In genomic region chr1:132330397-132330796, GRCm38 (mm10) we compare ENCODE assay signal across 20 mouse cellular contexts. TPM values are rescaled to one million over a fixed set of nuclear protein-coding genes. Genes with fewer than 3 reads are reported as not detected.
DNase-seq lines count a peak whose midpoint lies in the region; ATAC-seq lines count a peak whose summit lies in the region.
"Had no signal": no experiment of that assay in that cellular context is flagged by ENCODE, and none has a peak within 500 bp of the region (broad histone marks: within the 10 kb centered on the region; RNA-seq: fewer than 3 reads in every experiment).

No protein-coding gene starts in this region.

- H3K9ac ChIP-seq in forebrain, embryonic 11.5 days (ENCODE audit: low read length) = no peak overlapping the region
- H3K9ac ChIP-seq in midbrain, embryonic 13.5 days (replicated peaks) = no peak overlapping the region; the same call in 1 of the 2 replicates
- no peak overlapping the region for H3K9ac ChIP-seq in heart, embryonic 11.5 days (ENCODE audit: low read depth, low read length)
- H3K9ac ChIP-seq: embryonic facial prominence, embryonic 15.5 days; heart, embryonic 13.5 days; hindbrain, embryonic 12.5 days; liver, embryonic 15.5 days had no signal

- no peaks in the 10 kb centered on the region for H3K9me3 ChIP-seq in forebrain, embryonic 10.5 days
- no peaks in the 10 kb centered on the region for H3K9me3 ChIP-seq in forebrain, embryonic 11.5 days (ENCODE audit: control insufficient read depth, low read length)
- no peaks in the 10 kb centered on the region for H3K9me3 ChIP-seq in midbrain, embryonic 13.5 days
- H3K9me3 ChIP-seq in heart, embryonic 11.5 days (replicated peaks; ENCODE audit: control insufficient read depth, low read length) = no peaks in the 10 kb centered on the region
- H3K9me3 ChIP-seq: embryonic facial prominence, embryonic 15.5 days; heart, embryonic 13.5 days; hindbrain, embryonic 12.5 days; liver, embryonic 15.5 days had no signal

- no peak for ATAC-seq in forebrain, embryonic 11.5 days (replicated peaks; ENCODE audit: low FRiP score)
- ATAC-seq in midbrain, embryonic 13.5 days = no peak
- no peak for ATAC-seq in heart, embryonic 11.5 days (replicated peaks; ENCODE audit: insufficient number of reproducible peaks, low FRiP score, low TSS enrichment)
- ATAC-seq: activated CD4-positive, CD25-positive, alpha-beta regulatory T cell, adult 4 months; forebrain, embryonic 16.5 days; intestine, postnatal 0 days had no signal

- H3K27ac ChIP-seq in forebrain, embryonic 10.5 days = peak overlapping the region; percentile 88
- H3K27ac ChIP-seq in forebrain, embryonic 11.5 days (ENCODE audit: low read depth, low read length) = no peak overlapping the region
- H3K27ac ChIP-seq in midbrain, embryonic 13.5 days = peak overlapping the region; percentile 89
- no peak overlapping the region for H3K27ac ChIP-seq in heart, embryonic 11.5 days (ENCODE audit: low read depth, low read length)
- H3K27ac ChIP-seq: embryonic facial prominence, embryonic 15.5 days; heart, embryonic 13.5 days; hindbrain, embryonic 12.5 days; liver, embryonic 15.5 days had no signal

- H3K27me3 ChIP-seq in forebrain, embryonic 10.5 days (ENCODE audit: poor library complexity, severe bottlenecking) = no peaks in the 10 kb centered on the region
- H3K27me3 ChIP-seq in forebrain, embryonic 11.5 days (ENCODE audit: control insufficient read depth, insufficient read depth, low read length) = no peaks in the 10 kb centered on the region
- H3K27me3 ChIP-seq in midbrain, embryonic 13.5 days = no peaks in the 10 kb centered on the region
- no peaks in the 10 kb centered on the region for H3K27me3 ChIP-seq in heart, embryonic 11.5 days (ENCODE audit: control insufficient read depth, insufficient read depth, low read length)
- H3K27me3 ChIP-seq: embryonic facial prominence, embryonic 15.5 days; heart, embryonic 13.5 days; hindbrain, embryonic 12.5 days; liver, embryonic 15.5 days had no signal

- DNase-seq in forebrain, embryonic 10.5 days (ENCODE audit: extremely low spot score, low spot score) = no peak
- no peak for DNase-seq in forebrain, embryonic 11.5 days (ENCODE audit: low spot score)
- peak; percentile 49 to 57 for DNase-seq in kidney, postnatal 36 days
- no peak for DNase-seq in kidney, postnatal 14 days
- peak; percentile 76 for DNase-seq in cerebellum, adult 9-11 months
- no peak for DNase-seq in adrenal gland, postnatal 36 days
- DNase-seq: gastrocnemius, postnatal 10 days; lung, postnatal 10 days; right cerebral cortex, postnatal 25 days had no signal

- H3K36me3 ChIP-seq in forebrain, embryonic 10.5 days (replicated peaks) = peaks cover 74% of the 10 kb centered on the region
- H3K36me3 ChIP-seq in forebrain, embryonic 11.5 days (ENCODE audit: control insufficient read depth, insufficient read depth, low read length) = peaks cover 31% of the 10 kb centered on the region
- H3K36me3 ChIP-seq in midbrain, embryonic 13.5 days = peaks cover 60% of the 10 kb centered on the region
- H3K36me3 ChIP-seq in heart, embryonic 11.5 days (ENCODE audit: control insufficient read depth, insufficient read depth, low read length) = peaks cover 7% of the 10 kb centered on the region; the same call in 1 of the 2 replicates
- H3K36me3 ChIP-seq: embryonic facial prominence, embryonic 15.5 days had no signal

- 86% methylated on average over 15 of the region's 15 CpGs for WGBS in forebrain, embryonic 10.5 days
- WGBS in forebrain, embryonic 11.5 days = 84% methylated on average over 15 of the region's 15 CpGs
- WGBS in midbrain, embryonic 13.5 days = 46% methylated on average over 15 of the region's 15 CpGs
- WGBS in heart, embryonic 11.5 days (ENCODE audit: insufficient replicate concordance) = 80% methylated on average over 15 of the region's 15 CpGs

- no peak overlapping the region for H3K4me3 ChIP-seq in forebrain, embryonic 10.5 days
- no peak overlapping the region for H3K4me3 ChIP-seq in forebrain, embryonic 11.5 days (ENCODE audit: low read depth, low read length)
- no peak overlapping the region for H3K4me3 ChIP-seq in midbrain, embryonic 13.5 days (replicated peaks)
- H3K4me3 ChIP-seq in heart, embryonic 11.5 days (ENCODE audit: low read depth, low read length) = no peak overlapping the region
- H3K4me3 ChIP-seq: embryonic facial prominence, embryonic 15.5 days; heart, embryonic 13.5 days; hindbrain, embryonic 12.5 days; liver, embryonic 15.5 days had no signal

- no peak overlapping the region for H3K4me2 ChIP-seq in forebrain, embryonic 11.5 days (ENCODE audit: low read depth, low read length, severe bottlenecking)
- no peak overlapping the region for H3K4me2 ChIP-seq in midbrain, embryonic 13.5 days (replicated peaks)
- H3K4me2 ChIP-seq in heart, embryonic 11.5 days = no peak overlapping the region
- H3K4me2 ChIP-seq: embryonic facial prominence, embryonic 15.5 days; heart, embryonic 13.5 days; hindbrain, embryonic 12.5 days; liver, embryonic 15.5 days had no signal

- H3K4me1 ChIP-seq in forebrain, embryonic 10.5 days = peaks cover 96% of the 10 kb centered on the region
- H3K4me1 ChIP-seq in forebrain, embryonic 11.5 days (replicated peaks; ENCODE audit: control insufficient read depth, insufficient read depth, low read length) = peaks cover 58% of the 10 kb centered on the region
- H3K4me1 ChIP-seq in midbrain, embryonic 13.5 days (replicated peaks) = peaks cover 97% of the 10 kb centered on the region
- peaks cover 33% of the 10 kb centered on the region for H3K4me1 ChIP-seq in heart, embryonic 11.5 days (ENCODE audit: control insufficient read depth, insufficient read depth, low read length)

RNA-seq across cellular contexts. Expression of gene Nuak2, which starts 14.5 kb away (rescaled TPM):
- 49.9 TPM in 2 replicates for polyA plus RNA-seq in forebrain, embryonic 10.5 days (2016; fragmentation: Nextera tagmentation; extraction: Ambion mirVana)
- polyA plus RNA-seq in forebrain, embryonic 11.5 days (2014; fragmentation: Nextera tagmentation; extraction: Ambion mirVana) = 57.7 and 63.4 TPM in 2 replicates
- 53.5 and 56.3 TPM in 2 replicates for polyA plus RNA-seq in midbrain, embryonic 13.5 days (2015; fragmentation: Nextera tagmentation; extraction: Ambion mirVana)
- 2.6 and 3.6 TPM in 2 replicates for polyA plus RNA-seq in heart, embryonic 11.5 days (2014; fragmentation: Nextera tagmentation; extraction: Ambion mirVana)
- total RNA-seq in adrenal gland, postnatal 36 days (2021) = 1 to 10 TPM; 2.8 to 4.9 TPM

RNA-seq across cellular contexts. Expression of gene Klhdc8a, which starts 32.0 kb away (rescaled TPM):
- 0.30 and 0.33 TPM in 2 replicates for polyA plus RNA-seq in forebrain, embryonic 10.5 days (2016; fragmentation: Nextera tagmentation; extraction: Ambion mirVana)
- 0.99 and 1.1 TPM in 2 replicates for polyA plus RNA-seq in forebrain, embryonic 11.5 days (2014; fragmentation: Nextera tagmentation; extraction: Ambion mirVana)
- 6.3 and 6.7 TPM in 2 replicates for polyA plus RNA-seq in midbrain, embryonic 13.5 days (2015; fragmentation: Nextera tagmentation; extraction: Ambion mirVana)
- 0.45 and 0.56 TPM in 2 replicates for polyA plus RNA-seq in heart, embryonic 11.5 days (2014; fragmentation: Nextera tagmentation; extraction: Ambion mirVana)
- 100 to 1,000 TPM; 155 to 161 TPM for total RNA-seq in adrenal gland, postnatal 36 days (2021)
- total RNA-seq: megakaryocyte-erythroid progenitor cell, adult 5-6 weeks had no signal
- polyA plus RNA-seq: activated CD4-positive, CD25-positive, alpha-beta regulatory T cell, adult 4 months; limb, embryonic 11.5 days had no signal

Comparison
In these comparisons a context has a peak if more than half of its experiments do, and no peak if none do; other contexts are left out.
1. DNase-seq: peak in kidney, postnatal 36 days (2 of 2) and cerebellum, adult 9-11 months (single experiment); none in forebrain, embryonic 10.5 days (single experiment), forebrain, embryonic 11.5 days (single experiment), kidney, postnatal 14 days (single experiment) and adrenal gland, postnatal 36 days (0 of 2).
2. H3K27ac ChIP-seq: peak in forebrain, embryonic 10.5 days (single experiment) and midbrain, embryonic 13.5 days (single experiment); none in forebrain, embryonic 11.5 days (single experiment) and heart, embryonic 11.5 days (single experiment).
3. RNA of gene Nuak2, which starts 14.5 kb away (polyA plus RNA-seq): 57.7 to 63.4 TPM in forebrain, embryonic 11.5 days, 53.5 to 56.3 TPM in midbrain, embryonic 13.5 days and 49.9 TPM in forebrain, embryonic 10.5 days; 2.6 to 3.6 TPM in heart, embryonic 11.5 days; every median in the first group is over 10 times any median in the second.